Mouse (Mus musculus) midbrain, embryonic 14.5 days (tissue): ENCODE data around the gene Lemd1. TPM values are rescaled to one million over a fixed set of nuclear protein-coding genes. Genes with fewer than 3 reads are reported as not detected.

Source experiments
- ATAC-seq: fragments of 200-750 bp; cut with Nextera tagmentation; 2 replicates; pipeline ENCODE4 v1.8.0; 2017; ENCODE audit warnings: moderate number of reproducible peaks, moderate library complexity; ENCODE audit not compliant: low FRiP score, low TSS enrichment
- DNase-seq: peaks from one replicate; pipeline ENCODE4 v3.0.0-alpha.2; 2015
- H3K27ac ChIP-seq: fragments of 300-500 bp; sonication (generic); replicated peaks from 2 replicates; pipeline ENCODE4 v1.5.1; 2014; ENCODE audit warnings: mild to moderate bottlenecking, low read depth, low read length, moderate library complexity
- H3K27me3 ChIP-seq: fragments of 300-500 bp; sonication (generic); 2 replicates; pipeline ENCODE4 v1.6.1; 2014; ENCODE audit warnings: low read length, control low read depth, mixed read lengths; ENCODE audit not compliant: control insufficient read depth, insufficient read depth
- H3K36me3 ChIP-seq: fragments of 300-500 bp; sonication (generic); 2 replicates; pipeline ENCODE4 v1.6.1; 2014; ENCODE audit warnings: low read length, control low read depth; ENCODE audit not compliant: control insufficient read depth, insufficient read depth
- H3K4me1 ChIP-seq: fragments of 300-500 bp; sonication (generic); 2 replicates; pipeline ENCODE4 v1.6.1; 2014; ENCODE audit warnings: mild to moderate bottlenecking, antibody characterized with exemption, low read length, control low read depth; ENCODE audit not compliant: control insufficient read depth, insufficient read depth
- H3K4me2 ChIP-seq: fragments of 300-500 bp; sonication (generic); 2 replicates; pipeline ENCODE4 v1.6.1; 2014; ENCODE audit warnings: mild to moderate bottlenecking, low read length, moderate library complexity
- H3K4me3 ChIP-seq: fragments of 300-500 bp; sonication (generic); replicated peaks from 2 replicates; pipeline ENCODE4 v1.5.1; 2014; ENCODE audit warnings: low read depth, low read length
- H3K9ac ChIP-seq: fragments of 300-500 bp; sonication (generic); replicated peaks from 2 replicates; pipeline ENCODE4 v1.6.1; 2014; ENCODE audit warnings: mild to moderate bottlenecking, low read length, moderate library complexity
- H3K9me3 ChIP-seq: fragments of 300-500 bp; sonication (generic); 2 replicates; pipeline ENCODE4 v1.6.1; 2016; ENCODE audit warnings: low read length, control low read depth, mixed read lengths; ENCODE audit not compliant: control insufficient read depth
- WGBS: fragments of 180-500 bp; shearing (Covaris S2); extraction: QIAGEN DNeasy Blood & Tissue Kit; methylation state at CpG from one replicate; pipeline ENCODE4 v1.1.7; 2014; 5-methylcytosine and 5-hydroxymethylcytosine counted together
- polyA plus RNA-seq: library from polyadenylated mRNA; unstranded; fragments of >200 nt; fragmentation: Nextera tagmentation; extraction: Ambion mirVana; gene quantifications from 2 replicates; pipeline ENCODE4 v1.2.1, GENCODE M21; 2014

Gene Lemd1
- polyA plus RNA-seq, 1 experiment from 2014 or later: 23.2 TPM

- DNase-seq: peak; percentile 89
- ATAC-seq: peak; percentile 86
- 3% methylated on average over 11 of the region's 11 CpGs for WGBS
- peak overlapping the region; percentile 48 for H3K4me2 ChIP-seq
- H3K27ac ChIP-seq: peak overlapping the region; percentile 86
- H3K9me3 ChIP-seq: no peaks in the 10 kb centered on the region
- peak overlapping the region; percentile 43; the same call in 1 of the 2 replicates for H3K9ac ChIP-seq
- 0 out of 2 replicates have a peak, but pooled peaks cover 16% of the 10 kb centered on the region for H3K36me3 ChIP-seq
- peaks cover 73% of the 10 kb centered on the region for H3K4me1 ChIP-seq
- H3K27me3 ChIP-seq: no peaks in the 10 kb centered on the region
- H3K4me3 ChIP-seq: peak overlapping the region; percentile 11
These were observed 9.6 kb downstream of the Lemd1 start for GRCm38 (mm10) chr1:132200562-132201510.

GRCm38 (mm10) chr1:132201511-132201860, 10.3 kb downstream of the Lemd1 start:
- Histone ChIP-seq H3K36me3 (0 out of 2 replicates have a peak, but pooled peaks cover 16% of the 10 kb centered on the region), H3K4me2 (peak overlapping the region; percentile 48), H3K9me3 (no peaks in the 10 kb centered on the region), H3K4me3 (peak overlapping the region; percentile 11), H3K27me3 (no peaks in the 10 kb centered on the region), H3K4me1 (peaks cover 70% of the 10 kb centered on the region), H3K9ac (peak overlapping the region; percentile 39; the same call in 1 of the 2 replicates), H3K27ac (peak overlapping the region; percentile 86)
- DNase-seq (peak; percentile 59), ATAC-seq (0 out of 2 replicates have a peak, but pooled peaks have one; percentile 6)
- 14% methylated on average over 4 of the region's 4 CpGs for WGBS

- Histone ChIP-seq H3K4me3 (no peak overlapping the region), H3K36me3 (0 out of 2 replicates have a peak, but pooled peaks cover 16% of the 10 kb centered on the region), H3K27ac (peak overlapping the region; percentile 86), H3K4me1 (peaks cover 70% of the 10 kb centered on the region), H3K27me3 (no peaks in the 10 kb centered on the region), H3K9ac (peak overlapping the region; percentile 39; the same call in 1 of the 2 replicates), H3K4me2 (peak overlapping the region; percentile 48), H3K9me3 (no peaks in the 10 kb centered on the region)
- WGBS: 46% methylated on average over 2 of the region's 2 CpGs
- DNase-seq (no peak), ATAC-seq (no peak)
These were observed 10.7 kb downstream of the Lemd1 start for GRCm38 (mm10) chr1:132201936-132202335.

- Histone ChIP-seq H3K9me3 (no peaks in the 10 kb centered on the region), H3K27me3 (no peaks in the 10 kb centered on the region), H3K27ac (peak overlapping the region; percentile 86), H3K4me1 (peaks cover 68% of the 10 kb centered on the region), H3K4me2 (no peak overlapping the region), H3K4me3 (no peak overlapping the region), H3K9ac (0 out of 2 replicates have a peak overlapping the region, but pooled peaks have one; percentile 39), H3K36me3 (0 out of 2 replicates have a peak, but pooled peaks cover 16% of the 10 kb centered on the region)
- ATAC-seq: no peak
- no peak for DNase-seq
- 93% methylated on average over 5 of the region's 5 CpGs for WGBS
These were observed 11.5 kb downstream of the Lemd1 start for GRCm38 (mm10) chr1:132202771-132203170.

GRCm38 (mm10) chr1:132205958-132206357, 14.7 kb downstream of the Lemd1 start:
- Histone ChIP-seq H3K4me1 (peaks cover 60% of the 10 kb centered on the region), H3K36me3 (0 out of 2 replicates have a peak, but pooled peaks cover 8% of the 10 kb centered on the region), H3K4me3 (no peak overlapping the region), H3K27ac (peak overlapping the region; percentile 2), H3K27me3 (no peaks in the 10 kb centered on the region), H3K9me3 (no peaks in the 10 kb centered on the region), H3K9ac (0 out of 2 replicates have a peak overlapping the region, but pooled peaks have one; percentile 9), H3K4me2 (no peak overlapping the region)
- ATAC-seq (no peak), DNase-seq (no peak)
- WGBS: 76% methylated on average over 5 of the region's 5 CpGs

GRCm38 (mm10) chr1:132206828-132207227, 15.6 kb downstream of the Lemd1 start:
- Histone ChIP-seq H3K4me1 (peaks cover 55% of the 10 kb centered on the region), H3K27me3 (no peaks in the 10 kb centered on the region), H3K36me3 (0 out of 2 replicates have a peak, but pooled peaks cover 8% of the 10 kb centered on the region), H3K9ac (no peak overlapping the region), H3K27ac (peak overlapping the region; percentile 60; the same call in 1 of the 2 replicates), H3K9me3 (no peaks in the 10 kb centered on the region), H3K4me3 (no peak overlapping the region), H3K4me2 (no peak overlapping the region)
- DNase-seq (no peak), ATAC-seq (no peak)
- WGBS: 83% methylated on average over 3 of the region's 3 CpGs

GRCm38 (mm10) chr1:132208154-132208553, 16.9 kb downstream of the Lemd1 start:
- H3K36me3 ChIP-seq: 0 out of 2 replicates have a peak, but pooled peaks cover 8% of the 10 kb centered on the region
- 0 out of 2 replicates have a peak, but pooled peaks have one; percentile 22 for ATAC-seq
- no peaks in the 10 kb centered on the region for H3K27me3 ChIP-seq
- peak; percentile 73 for DNase-seq
- 8% methylated on average over 4 of the region's 4 CpGs for WGBS
- peak overlapping the region; percentile 60 for H3K27ac ChIP-seq
- H3K9me3 ChIP-seq: no peaks in the 10 kb centered on the region
- H3K9ac ChIP-seq: no peak overlapping the region
- H3K4me3 ChIP-seq: no peak overlapping the region
- H3K4me2 ChIP-seq: no peak overlapping the region
- H3K4me1 ChIP-seq: peaks cover 55% of the 10 kb centered on the region

GRCm38 (mm10) chr1:132209400-132209799, 18.2 kb downstream of the Lemd1 start:
- peaks cover 57% of the 10 kb centered on the region for H3K4me1 ChIP-seq
- 0 out of 2 replicates have a peak, but pooled peaks cover 7% of the 10 kb centered on the region for H3K36me3 ChIP-seq
- H3K4me2 ChIP-seq: no peak overlapping the region
- WGBS: 69% methylated on average over 10 of the region's 10 CpGs
- DNase-seq (no peak), ATAC-seq (no peak)
- no peak overlapping the region for H3K9ac ChIP-seq
- H3K4me3 ChIP-seq: no peak overlapping the region
- no peaks in the 10 kb centered on the region for H3K9me3 ChIP-seq
- no peaks in the 10 kb centered on the region for H3K27me3 ChIP-seq
- H3K27ac ChIP-seq: peak overlapping the region; percentile 50
